Mouse (Mus musculus): ENCODE measurements around the gene Dbil5.
A peak's percentile ranks its signal among the peaks of the same experiment; 100 is the strongest.
"Not testable (repeated sequence)": the region's sequence is repeated elsewhere in the genome, so short reads cannot be mapped to it uniquely, and the experiment has no call there.

Dbil5 gene

DNA sequence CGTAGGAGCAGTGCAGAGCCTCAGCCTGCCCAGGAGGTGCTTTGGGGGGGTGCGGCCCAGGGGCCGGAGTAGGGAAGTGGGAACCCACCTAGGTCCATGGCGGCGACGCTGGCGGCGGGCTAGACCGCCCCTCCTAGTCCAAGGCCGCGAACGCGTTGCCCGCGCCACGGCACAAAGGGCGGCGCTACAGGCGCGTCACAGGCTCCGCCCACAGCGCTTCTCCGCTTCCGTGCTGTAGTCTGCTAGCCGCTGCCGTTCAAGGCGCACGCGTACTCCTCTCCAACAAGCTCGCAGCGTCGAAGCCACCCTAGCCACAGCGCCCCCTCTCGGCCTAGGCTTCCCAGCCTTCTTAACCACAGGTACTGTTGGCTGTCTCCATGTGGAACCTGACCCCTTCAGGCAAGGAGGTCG, at the start of gene Dbil5, which contains the start of gene Gemin4:
Gene Dbil5, plus strand, starts transcription at position 219 of the 411 bp plus-strand sequence.
Gene Gemin4, minus strand, starts transcription at position 275 of the 411 bp plus-strand sequence.
- peak; percentile 99 for DNase-seq (ENCODE audit: low read depth)

DNA sequence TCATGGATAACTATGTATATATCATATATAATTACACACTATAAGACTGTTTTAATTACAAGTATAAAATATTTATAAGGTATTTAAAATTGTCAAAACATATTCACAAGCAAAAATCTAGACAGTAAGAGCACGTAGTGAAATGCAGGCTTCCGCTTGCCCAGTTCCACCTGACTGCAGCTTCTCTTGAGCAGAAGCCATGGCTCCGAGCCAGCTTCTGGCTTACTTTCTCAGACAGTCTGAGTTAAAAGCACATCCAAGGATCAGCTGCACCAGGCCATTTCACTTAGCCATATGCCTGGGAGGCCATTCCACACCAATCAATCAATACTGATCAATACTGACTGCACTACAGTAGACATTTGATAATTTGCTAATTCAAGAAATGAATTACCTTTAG, 48.4 kb upstream of the Dbil5 start:
- DNase-seq (ENCODE audit: low read depth) = no peak

DNA sequence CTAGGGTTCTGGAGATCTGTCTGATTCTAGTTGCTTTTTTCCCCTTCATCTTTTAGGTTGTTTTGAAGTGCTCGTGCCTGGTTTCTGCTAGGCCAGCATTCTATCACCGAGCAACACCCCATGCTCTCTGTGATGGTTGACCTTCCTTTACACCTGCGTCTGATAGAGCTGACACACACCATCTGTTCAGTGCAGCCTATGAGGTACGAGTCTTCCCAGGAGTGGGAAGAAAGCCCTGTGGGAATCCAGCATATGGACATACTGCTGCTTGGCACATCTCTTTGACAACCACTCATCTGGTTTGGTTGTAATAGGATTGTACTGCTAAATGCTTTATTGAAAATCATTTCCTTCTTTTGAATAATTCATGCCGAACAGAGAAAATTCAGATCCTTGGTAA, 47.2 kb upstream of the Dbil5 start:
- DNase-seq (ENCODE audit: low read depth) = no peak

DNA sequence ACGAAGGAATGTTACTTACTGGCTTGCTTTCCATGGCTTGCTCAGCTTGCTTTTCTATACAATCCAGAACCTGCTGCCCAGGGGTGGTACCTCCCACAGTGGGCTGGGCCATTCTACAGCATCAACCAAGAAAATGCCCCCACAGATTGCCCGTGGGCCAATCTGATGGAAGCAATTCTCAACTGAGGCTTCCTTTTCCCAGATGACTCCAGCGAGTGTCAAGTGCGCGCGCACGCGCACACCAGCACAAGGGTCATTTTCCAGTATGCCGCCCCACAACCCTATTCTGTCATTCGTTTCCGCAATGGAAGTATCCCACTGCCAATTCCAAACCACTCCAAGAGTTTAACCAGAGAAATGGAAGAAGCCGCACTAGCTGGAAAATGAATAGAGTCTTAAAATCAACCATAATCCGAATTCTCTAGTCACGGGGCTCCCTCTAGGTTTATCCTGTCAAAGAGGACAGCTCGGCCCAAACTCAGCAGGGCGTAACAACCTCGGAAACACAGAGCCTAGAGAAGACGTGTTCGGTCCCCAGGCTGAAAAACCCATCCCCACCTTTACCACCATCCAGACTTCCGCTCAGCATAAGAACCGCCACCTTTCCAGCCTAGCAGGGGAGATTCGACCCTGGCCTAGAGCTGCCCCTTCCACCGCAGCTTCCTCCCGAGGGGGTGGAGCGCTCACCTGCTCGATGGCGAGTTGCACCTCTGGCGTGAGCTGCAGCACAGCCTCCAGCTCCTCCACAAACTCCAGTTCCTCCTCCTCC, 38.5 kb upstream of the Dbil5 start:
- no peak for DNase-seq (ENCODE audit: low read depth)

DNA sequence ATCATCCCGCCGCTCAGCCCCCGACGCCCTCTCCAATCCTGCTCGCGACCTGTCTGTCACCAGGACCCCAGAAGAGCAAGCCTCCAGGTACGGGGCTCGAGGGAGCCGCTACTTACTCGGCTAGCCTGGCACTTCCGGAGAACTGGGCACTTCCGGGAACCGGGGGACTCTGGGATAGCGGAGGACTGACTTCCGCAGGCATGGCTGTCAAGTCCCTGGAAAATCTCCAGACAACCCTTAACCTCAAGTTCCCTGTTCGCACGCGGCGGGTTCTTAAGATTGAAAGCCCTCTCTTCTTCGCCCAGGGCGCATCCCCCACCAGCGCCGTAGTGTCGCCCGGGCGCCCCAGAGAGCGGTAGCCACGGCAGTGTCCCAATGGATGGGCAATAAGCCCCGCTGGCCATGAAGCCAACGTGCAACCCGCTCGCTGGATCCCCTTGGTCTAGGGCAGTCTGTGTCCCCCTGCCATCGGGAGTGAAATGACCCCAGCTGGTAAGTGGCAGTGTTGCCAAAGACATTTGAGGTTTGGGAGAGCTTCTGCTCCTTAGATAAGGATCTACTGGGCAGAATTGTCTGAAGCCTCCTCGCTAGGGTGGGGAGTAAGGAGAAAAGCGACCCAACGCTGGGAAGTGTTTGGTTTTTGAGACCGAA, 37.8 kb upstream of the Dbil5 start, which contains the start of the genes Vps53 and Fam57a:
Gene Vps53, minus strand, starts transcription at position 153 of the 651 bp plus-strand sequence.
Gene Fam57a, plus strand, starts transcription at position 177 of the 651 bp plus-strand sequence.
- DNase-seq (ENCODE audit: low read depth) = peak; percentile 89

DNA sequence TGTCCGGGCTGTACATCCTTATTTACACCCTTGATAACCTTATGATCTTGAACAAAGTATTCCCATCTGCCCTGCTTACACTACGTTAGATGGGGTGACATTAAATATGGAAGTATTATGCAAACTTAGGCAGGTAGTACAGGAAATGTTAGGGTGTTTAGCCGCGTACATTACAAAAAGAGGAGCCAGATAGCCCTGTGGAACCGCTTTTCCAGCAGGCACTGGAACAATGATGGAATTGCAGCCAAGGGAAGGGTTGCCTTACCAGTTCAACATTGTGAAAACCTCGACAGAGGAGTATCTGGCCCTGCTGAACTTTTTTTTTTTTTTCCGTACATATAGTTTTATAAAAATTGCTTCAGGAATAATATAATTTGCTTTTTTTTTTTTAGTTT, 37.3 kb upstream of the Dbil5 start:
- DNase-seq (ENCODE audit: low read depth) = no peak

DNA sequence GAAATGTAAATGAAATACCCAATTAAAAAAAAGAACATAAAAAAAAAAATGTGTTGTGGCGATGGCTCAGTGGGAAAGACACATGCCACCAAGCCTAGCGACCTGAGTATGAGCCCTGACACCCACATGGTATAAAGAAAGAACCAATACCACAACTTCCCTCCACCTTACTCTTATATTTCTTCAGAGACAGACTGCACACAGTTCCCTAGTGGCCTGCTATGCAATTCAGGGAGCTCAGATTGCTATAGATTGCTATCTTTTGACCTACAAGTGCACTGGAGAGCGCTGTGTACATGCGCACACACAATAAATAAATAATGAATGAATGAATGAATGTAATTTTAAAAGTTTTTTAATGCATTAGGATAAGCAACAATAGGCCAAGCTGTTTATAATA, 33.7 kb upstream of the Dbil5 start:
- no peak for DNase-seq (ENCODE audit: low read depth)

DNA sequence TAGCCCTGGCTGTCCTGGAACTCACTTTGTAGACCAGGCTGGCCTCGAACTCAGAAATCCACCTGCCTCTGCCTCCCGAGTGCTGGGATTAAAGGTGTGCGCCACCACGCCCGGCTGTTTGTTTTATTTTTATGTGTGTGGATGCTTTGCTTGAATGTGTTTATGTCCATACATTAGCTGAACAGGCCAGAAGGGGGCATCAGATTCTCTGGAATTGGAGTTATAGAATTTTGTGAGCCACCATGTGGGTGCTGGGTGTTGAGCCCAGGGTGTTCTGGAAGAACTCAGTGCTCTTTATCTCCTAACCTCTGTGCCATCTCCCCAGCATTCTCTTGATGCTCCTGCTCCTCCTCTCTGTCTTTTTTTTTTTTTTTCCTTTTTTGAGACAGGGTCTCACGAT, 30.5 kb upstream of the Dbil5 start:
- DNase-seq (ENCODE audit: low read depth) = peak; percentile 29

DNA sequence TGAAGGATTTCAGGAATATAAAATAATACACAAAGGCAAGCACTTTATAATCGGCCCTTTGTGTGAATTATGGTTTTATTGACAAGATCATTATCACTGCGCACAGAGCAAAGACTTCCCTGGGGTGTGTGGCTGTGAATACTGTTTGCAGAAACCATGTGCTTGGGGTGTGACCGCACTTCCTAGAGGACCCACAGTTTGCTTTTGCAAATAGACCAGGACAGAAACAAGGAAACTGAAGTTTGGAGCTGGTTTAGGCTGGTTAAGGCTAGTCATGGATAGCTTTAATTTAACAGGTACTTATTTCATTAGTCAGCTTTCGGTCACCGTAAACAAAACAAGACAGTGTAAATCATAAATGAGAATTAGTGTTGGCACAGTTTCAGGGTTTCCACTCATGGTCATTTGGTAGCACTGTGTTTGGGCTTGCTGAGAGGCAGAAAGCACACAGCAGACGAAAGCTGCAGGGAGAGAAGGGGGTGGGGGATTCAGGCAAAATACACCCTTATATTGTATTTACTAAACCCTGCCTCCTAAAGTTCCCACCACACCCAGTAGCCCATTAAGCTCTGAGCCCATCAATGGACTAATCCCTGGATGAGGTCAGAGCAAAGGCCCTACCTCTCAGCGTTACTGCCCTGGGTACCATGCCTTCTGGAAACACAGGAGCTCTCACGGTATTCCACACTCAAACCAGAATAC, 21.0 kb upstream of the Dbil5 start:
- DNase-seq (ENCODE audit: low read depth) = no peak

DNA sequence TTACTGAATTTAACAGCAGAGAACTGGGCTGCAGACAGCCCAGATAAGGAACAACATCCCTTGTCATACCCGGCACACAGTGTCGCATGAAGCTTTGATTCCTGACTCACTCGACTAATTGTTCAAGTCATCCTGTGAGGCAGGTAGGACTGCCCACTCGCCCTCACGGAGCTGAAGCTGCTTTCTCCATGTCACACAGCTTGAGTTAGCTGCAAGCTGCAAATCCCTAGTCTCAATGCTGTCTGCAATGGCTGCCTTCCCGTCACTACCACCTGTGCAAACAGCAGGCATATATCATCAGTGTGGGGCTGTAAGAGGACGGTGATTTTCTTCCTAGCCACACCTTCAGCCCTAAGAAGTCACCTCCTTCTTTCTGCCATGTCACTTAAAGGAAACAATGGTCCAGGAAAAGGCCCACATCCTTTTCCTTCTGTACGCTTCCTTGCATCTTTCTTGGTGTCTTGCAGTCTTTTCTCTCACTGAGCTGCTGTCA, 20.4 kb upstream of the Dbil5 start:
- no peak for DNase-seq (ENCODE audit: low read depth)

DNA sequence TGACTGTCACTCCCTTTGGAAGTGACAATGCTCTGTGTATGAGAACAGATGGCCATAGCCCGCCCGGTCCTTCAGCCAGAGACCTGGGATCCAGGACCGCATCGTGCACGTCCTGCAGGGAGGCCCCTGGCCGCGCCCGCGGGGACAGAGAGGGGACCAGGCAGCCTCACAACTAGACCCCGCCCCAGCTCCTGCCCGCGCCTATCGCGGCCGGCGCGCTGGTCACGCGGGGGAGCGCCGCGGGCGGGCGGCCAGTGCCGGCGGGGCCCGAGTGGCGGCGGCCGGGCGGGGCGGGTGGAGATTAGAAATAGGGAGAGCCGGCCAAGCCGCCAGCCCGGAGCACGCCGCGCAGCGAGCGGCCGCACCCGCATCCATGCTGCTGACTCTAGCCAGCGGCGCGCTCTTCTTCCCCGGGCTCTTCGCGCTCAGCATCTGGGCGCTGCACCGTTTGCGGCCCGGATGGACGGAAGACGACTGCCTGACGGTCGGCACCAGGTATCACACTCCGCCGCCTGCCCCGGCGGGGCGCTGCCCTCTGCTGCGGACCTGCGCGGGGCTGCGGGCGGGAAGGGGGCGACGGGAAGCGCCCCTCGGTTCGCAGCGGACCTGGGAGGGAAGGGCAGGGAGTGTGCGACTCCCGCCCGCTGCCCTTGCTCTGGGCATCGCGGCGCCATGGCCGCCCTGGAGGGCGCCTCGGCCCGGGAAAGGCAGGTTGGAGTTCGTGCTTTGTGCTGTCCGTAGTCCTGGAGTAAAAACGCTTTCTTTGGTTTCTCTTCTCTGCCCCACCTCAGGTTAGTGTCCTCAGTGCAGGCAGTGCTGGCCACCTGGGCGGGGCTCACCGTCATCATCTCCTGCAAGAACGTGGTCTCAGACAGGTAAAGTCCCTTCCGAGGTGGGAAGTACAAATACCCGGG, 15.4 kb upstream of the Dbil5 start:
- peak; percentile 72 for DNase-seq (ENCODE audit: low read depth)

DNA sequence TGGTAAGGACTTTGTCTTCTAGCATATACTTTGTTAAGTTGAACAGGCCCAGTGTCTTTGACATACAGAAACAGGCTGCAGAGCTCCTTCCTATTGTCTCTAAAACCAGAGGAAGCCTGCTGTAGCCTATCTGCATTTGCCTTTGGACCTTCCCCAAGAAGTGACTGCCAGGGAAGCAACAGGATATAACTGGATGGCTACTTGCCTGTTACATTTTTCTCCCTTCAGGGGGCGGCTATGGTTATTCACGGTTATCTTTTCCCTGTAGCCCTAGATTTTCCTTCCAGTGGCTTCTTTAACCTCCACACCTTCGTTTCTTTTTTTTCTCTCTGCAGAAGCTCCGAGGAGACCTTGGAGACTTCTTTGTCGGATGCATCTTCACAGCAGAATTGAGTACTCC, 10.6 kb upstream of the Dbil5 start:
- DNase-seq (ENCODE audit: low read depth) = no peak

DNA sequence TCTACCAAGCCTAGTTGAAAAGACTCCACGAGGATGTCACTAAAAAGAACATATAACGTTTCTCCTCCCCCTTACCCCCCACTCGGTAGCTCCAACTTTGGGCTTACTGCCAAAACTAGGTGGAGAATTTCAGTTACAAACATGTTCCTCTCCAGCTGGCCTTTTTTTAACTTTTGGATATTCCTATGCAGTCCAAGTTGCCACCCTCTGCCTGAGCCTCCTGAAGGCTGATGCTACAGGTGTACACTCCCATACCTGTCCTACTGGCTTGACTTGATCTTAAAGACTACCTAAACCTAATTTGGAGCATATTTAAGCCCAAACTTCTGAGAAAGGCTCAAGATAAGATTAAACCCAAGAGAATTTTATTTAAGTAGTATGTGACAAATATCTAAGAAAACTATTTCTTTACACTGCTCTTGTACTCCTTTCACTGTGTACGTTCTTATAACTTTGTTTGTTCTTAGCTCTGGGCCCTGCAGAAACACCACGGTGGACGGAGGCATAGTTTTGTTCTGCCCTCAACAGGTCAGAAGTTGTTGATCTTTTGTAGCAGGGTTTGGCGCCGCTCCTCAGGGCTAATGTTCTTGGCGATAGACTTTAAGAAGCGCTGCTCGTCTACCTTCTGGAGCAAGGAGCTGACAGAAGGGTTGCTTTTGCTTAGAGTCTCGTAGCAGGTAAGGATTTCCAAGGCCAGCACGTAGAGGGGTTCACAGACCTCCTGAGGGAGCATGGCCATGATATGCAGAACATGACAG, 7.0 kb upstream of the Dbil5 start:
- DNase-seq (ENCODE audit: low read depth) = no peak

DNA sequence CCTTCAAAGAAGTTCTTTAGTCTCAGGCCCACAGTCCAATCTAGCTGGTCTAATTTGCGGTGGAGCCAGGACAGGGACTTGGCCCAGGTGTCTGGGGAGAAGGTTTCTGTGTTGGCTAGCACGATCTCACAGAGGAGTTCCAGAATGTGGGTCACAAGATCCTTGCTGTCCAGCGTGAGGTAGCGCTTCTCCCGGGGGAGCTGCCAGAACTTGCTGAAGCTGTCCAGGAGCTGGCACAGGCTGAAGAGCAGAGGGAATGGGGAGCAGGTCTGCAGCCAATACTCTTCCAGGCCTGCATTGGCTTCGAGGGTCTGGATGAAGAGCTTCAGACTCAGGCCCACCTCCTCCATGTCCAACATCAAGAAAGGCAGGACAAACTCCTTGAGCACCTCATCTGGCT, 5.8 kb upstream of the Dbil5 start:
- not testable (repeated sequence) for DNase-seq (ENCODE audit: low read depth)

DNA sequence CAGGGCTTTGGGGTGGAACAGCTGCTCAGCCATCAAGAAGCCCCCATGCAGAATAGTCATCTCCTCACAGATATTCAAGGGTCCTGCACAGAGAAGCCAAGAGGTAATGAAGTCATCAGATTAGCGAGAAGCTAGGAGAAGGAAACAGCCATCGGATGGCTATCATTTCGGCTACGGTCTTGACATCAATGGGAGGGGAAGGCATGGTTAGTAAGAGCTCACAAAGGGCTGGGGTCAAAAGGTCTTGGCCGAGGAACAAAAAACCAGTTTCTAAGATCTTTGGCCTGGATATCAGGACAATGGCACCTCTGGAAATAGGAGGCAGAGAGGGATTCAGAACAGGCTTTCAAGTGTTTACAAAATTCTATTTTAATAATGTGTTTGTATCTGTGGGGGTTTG, 3.6 kb upstream of the Dbil5 start:
- no peak for DNase-seq (ENCODE audit: low read depth)

DNA sequence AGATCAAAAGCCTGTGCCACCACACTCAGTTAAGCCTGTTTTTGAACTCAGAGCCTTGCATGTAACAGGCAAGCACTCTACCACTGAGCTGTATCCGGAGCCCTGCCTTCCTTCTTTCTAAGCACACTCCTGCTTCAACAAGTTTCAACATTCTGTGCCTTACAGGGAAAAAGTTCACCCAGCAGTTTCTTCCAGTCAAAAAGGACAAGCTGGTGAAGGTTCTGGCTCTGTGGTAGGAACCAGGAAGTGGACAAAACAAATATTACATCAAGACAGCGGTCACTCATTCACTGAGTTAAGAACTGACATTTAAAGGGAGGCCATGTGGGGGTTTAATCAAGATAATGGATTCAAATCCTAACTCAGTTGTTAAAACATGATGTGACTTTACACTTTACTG, 2.4 kb upstream of the Dbil5 start:
- DNase-seq (ENCODE audit: low read depth) = no peak

DNA sequence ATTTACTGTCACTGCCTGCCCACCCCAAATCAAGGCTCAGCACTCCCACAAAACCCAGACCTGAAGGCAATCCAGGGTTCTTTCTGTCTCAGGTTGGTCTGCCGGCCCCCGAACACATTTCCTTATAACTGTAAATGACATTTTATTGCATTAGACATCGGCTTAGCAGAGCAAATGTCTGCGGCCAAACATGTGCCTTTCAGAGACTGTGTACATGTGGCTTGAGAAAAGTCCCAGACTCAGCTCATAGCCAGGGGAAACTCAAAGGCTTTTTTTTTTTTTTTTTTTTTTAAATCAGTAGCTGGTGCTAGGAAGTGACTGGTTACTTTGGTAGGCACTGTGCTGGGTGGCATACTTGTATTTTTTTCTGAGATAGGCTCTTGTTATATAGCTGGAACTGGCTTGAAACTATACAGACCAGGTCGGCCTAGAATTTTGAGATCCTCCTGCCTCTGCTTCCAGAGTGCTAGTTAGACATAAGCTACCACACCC, 1.3 kb upstream of the Dbil5 start:
- peak; percentile 34 for DNase-seq (ENCODE audit: low read depth)

DNA sequence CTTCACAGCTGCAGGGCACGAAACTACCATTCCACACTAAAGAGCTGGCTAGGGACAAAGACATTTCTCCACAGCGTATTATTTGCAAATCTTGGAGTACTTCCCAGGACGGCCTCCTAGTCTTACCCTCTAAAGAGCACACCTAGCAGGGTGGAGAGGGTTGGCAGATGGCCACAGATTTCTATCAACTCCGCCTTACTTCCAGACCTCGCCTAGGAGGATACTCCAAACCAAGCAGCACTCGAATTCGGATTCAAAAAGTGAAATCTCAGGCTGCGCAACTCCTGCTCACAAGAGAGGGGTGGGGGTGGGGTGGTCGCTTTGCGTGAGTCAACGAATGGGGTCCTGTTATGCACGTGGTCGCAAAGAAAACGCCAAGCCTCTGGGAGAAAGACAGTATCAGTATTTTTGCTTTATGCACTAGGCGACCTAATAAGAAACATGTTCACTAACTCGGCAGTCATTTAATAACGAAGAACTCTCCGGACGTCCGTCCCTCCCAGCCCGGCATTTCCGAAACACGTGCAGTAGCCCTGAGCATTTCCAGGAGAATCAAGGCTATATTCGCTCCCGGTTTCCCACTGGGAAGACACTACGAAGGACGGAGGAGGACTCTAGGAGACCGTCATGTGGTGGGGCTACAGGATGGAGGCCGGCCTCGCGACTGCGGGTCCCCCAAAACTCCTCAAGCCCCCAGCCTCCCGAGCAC, 573 bp upstream of the Dbil5 start:
- DNase-seq (ENCODE audit: low read depth) = no peak

DNA sequence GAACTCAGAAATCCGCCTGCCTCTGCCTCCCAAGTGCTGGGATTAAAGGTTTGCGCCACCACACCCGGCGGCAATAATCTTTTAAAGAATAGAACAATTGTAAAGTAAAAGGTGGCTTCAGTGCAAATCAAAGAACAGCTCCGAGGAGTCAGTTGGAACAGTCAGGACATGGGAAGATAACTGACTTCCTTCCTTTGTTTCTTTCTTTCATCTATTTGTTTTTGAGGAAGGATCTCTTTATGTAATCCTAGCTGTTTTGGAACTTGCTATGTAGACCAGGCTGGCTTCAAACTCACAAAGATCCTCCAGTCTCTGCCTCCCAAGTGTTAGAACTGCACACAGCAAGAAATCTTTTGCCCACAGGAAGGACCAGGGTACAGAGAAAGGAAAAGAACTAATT, 7.2 kb downstream of the Dbil5 start:
- no peak for DNase-seq (ENCODE audit: low read depth)

DNA sequence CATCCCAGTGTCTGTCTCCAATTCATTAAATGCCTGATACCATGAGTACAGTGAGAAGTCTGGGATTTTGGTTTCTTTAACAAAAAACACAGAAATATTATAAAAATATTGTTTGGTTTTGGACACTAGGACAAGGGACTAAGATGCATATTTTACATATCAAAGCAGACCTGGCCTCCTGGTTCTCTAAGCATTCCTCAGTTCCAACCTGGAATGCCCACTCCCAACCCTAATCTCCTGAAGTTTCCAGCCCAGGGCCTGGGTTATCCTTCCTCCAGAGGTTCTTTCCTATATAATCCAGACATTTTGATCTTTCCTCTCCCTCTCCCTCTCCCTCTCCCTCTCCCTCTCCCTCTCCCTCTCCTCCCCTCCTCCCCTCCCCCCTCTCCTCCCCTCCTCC, 7.6 kb downstream of the Dbil5 start:
- no peak for DNase-seq (ENCODE audit: low read depth)

Data from induced T-regulatory cell, adult 2 months (primary cell).